Mouse (Mus musculus): ENCODE measurements at regions not wholly inside any gene's neighbourhood (a gene's known extent, or its start where the extent isn't known, plus 50 kb on each side); places are given as distances from the start of the nearest gene placed in this dataset.

GRCm38 (mm10) chr4:46257061-46257795 is 61.1 kb upstream of the Xpa start:
- DNase-seq, result peak; percentile 82

- DNase-seq, result peak; percentile 72
Observed at GRCm38 (mm10) chr4:46258774-46259173, 62.7 kb upstream of the Xpa start.

- DNase-seq, result peak; percentile 39
Observed at GRCm38 (mm10) chr4:46268564-46269247, 72.6 kb upstream of the Xpa start.

DNA sequence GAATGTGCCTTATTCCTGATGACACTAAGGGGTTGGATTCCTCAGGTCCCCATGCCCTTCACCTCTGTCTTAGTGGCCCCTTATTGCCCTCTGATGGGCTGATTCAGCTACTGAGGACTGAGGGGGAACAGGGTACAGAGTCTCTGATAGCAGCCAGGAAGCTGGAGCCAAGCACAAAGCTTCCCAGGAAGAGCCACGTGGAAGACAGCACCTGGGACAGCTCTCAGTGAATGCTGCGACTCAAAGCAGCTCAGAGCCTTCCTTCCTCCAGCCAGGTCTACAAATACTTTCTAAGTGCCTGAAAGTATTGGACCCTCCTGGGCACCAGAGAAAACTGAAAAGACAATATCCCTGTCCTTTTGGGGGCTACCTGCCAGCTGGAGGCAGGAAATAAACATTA is 72.3 kb upstream of the Foxe1 start:
- peak; percentile 77 for DNase-seq

DNA sequence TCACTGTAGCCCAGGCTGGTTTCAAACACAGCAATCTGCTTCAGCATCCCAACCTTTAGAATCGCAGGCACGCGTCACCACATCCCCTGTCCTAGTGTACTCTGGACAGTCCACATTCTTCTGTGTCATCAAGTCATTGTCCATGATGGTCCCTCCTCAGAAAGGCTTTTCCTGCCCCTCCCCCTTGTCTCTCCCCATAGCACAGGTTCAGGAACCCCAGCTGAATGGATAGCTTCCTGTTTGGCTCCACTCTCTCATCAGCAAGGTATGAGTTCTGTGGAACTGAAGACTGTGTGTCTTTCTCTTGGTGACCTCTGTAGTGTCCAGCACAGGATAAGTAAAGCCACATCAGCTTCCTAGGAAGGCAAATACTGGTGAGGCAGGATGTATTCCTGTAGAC is 67.6 kb upstream of the Foxe1 start:
- peak; percentile 91 for DNase-seq

GRCm38 (mm10) chr4:46276851-46277581 is 66.4 kb upstream of the Foxe1 start:
- peak; percentile 95 for DNase-seq

- no peak for DNase-seq
Observed at GRCm38 (mm10) chr4:46286955-46287354, 56.5 kb upstream of the Foxe1 start.

GRCm38 (mm10) chr4:46291620-46292254 is 51.7 kb upstream of the Foxe1 start:
- no peak for DNase-seq
